Mouse (Mus musculus) v-Abl transformed pro-B cells (cell line): ENCODE results near the gene Slco1c1.

Source experiments
- in situ Hi-C, 2 experiments: fragments of 400-800 bp; cut with MboI; formaldehyde crosslinking; loops; one replicate each; pipeline ENCODE4 v1.15.1; 2025; ENCODE audit not compliant: unreplicated experiment in 2 of 2

Slco1c1 gene

GRCm38 (mm10) chr6:141523747-141524640 is at the start of gene Slco1c1:
Gene Slco1c1, plus strand, starts transcription at chr6:141524368.
- in situ Hi-C loops: no loop called here

GRCm38 (mm10) chr6:141474696-141475095 is 49.5 kb upstream of the Slco1c1 start:
- in situ Hi-C loops: loop anchor here (25.0 kb wide), 1 partner anchor 1038 kb away; the partner anchor contains the start of gene Ldhb (in 2 of the 2)

- in situ Hi-C loops: loop anchor here (25.0 kb wide), 1 partner anchor 1027 kb away; the partner anchor contains the start of gene Ldhb (in 2 of the 2)
Measured at GRCm38 (mm10) chr6:141485302-141486021, 38.7 kb upstream of the Slco1c1 start.

DNA sequence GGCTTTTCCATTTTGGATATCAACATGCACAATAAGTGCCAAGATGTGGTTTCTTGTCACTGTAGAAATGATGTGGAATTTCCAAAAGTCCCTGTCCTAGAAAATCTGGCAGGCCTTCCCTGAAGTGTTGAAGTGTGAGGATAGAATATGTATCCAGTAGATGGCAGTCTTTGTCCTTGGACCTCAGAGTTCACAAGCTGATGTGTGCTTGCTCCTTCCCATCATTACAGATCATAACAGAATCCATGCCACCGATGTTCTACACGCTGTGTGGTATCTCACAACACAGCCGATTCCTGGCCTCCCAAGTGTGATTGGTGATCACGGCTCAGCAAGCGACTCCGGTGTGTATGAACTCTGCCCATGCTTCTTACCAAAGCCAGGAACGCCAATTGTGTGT is 36.9 kb upstream of the Slco1c1 start:
- in situ Hi-C loops: loop anchor here (25.0 kb wide), 1 partner anchor 1025 kb away; the partner anchor contains the start of gene Ldhb (in 2 of the 2)

- in situ Hi-C loops: loop anchor here (25.0 kb wide), 1 partner anchor 1024 kb away; the partner anchor contains the start of gene Ldhb (in 2 of the 2)
Measured at GRCm38 (mm10) chr6:141488619-141489018, 35.5 kb upstream of the Slco1c1 start.

- in situ Hi-C loops: loop anchor here (25.0 kb wide), 1 partner anchor 1017 kb away; the partner anchor contains the start of gene Ldhb (in 2 of the 2)
Measured at GRCm38 (mm10) chr6:141494909-141495308, 29.3 kb upstream of the Slco1c1 start.

GRCm38 (mm10) chr6:141495634-141496418 is 28.3 kb upstream of the Slco1c1 start:
- in situ Hi-C loops: loop anchor here (25.0 kb wide), 1 partner anchor 1016 kb away; the partner anchor contains the start of gene Ldhb (in 2 of the 2)

GRCm38 (mm10) chr6:141499511-141499910 is 24.7 kb upstream of the Slco1c1 start:
- in situ Hi-C loops: loop anchor here (25.0 kb wide), 1 partner anchor 1013 kb away; the partner anchor contains the start of gene Ldhb (in 2 of the 2)

- in situ Hi-C loops: no loop called here
Measured at GRCm38 (mm10) chr6:141501171-141501570, 23.0 kb upstream of the Slco1c1 start.

DNA sequence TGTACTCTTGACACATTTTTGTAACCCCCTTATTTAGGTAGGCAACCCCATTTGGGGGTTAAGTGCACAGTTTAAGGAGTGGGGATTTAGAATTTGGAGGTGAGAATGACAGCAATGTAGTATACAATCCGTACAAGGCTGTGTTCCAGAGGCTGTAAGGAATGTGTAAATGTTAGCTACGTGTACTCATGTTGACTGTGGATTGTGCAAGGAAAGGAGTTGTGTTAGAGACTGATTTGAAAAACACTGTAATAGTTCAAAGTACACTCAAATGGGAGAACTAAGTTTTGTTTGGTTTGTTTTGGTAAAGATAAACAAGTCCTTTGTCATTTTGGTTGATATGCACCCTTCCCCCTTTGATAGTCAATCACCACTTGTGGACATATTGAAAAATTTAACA is 1.6 kb upstream of the Slco1c1 start:
- in situ Hi-C loops: no loop called here

- in situ Hi-C loops: no loop called here
Measured at GRCm38 (mm10) chr6:141525787-141526186, 1.6 kb downstream of the Slco1c1 start.

DNA sequence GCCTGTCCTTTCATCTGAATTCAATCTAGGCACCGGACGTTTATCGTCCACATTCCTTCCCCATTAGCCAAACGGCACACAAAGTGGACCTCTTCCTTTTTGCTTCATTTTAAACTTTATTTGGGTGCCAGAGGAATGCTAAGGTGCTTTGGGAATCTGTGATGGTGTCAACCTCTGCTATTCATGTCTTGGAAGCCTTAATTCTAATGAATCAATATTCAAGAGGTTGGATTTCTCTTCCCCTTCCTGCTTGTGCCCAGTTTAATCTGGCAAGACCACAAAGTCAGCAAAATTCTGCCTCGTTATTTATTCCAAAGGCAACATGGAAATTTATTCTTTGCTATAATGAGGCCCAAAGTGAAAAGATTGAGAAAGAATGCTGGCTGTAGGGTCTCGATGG is 6.7 kb downstream of the Slco1c1 start:
- in situ Hi-C loops: no loop called here

GRCm38 (mm10) chr6:141537298-141537697 is 13.1 kb downstream of the Slco1c1 start:
- in situ Hi-C loops: no loop called here

DNA sequence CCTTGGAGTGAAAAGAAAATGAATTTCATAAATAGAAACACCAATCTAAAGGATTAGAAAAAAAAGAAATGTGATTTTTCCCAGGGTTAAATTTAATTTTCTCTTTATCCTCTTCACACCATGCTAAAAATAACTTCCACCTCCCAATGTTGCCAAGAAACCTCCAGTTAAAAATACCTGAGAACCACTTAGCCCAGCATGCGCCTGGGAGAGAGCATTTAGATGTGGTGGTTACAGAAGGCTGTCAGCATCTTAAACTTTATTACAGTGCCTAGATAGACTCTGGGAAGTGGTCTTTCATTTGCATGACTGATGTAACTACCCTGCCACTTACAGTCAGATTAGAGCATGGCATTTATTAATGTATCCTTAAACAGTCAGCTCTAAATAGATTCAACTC is 17.0 kb downstream of the Slco1c1 start:
- in situ Hi-C loops: no loop called here

- in situ Hi-C loops: no loop called here
Measured at GRCm38 (mm10) chr6:141543344-141543743, 19.2 kb downstream of the Slco1c1 start.

GRCm38 (mm10) chr6:141558118-141558517 is 34.0 kb downstream of the Slco1c1 start:
- in situ Hi-C loops: no loop called here

DNA sequence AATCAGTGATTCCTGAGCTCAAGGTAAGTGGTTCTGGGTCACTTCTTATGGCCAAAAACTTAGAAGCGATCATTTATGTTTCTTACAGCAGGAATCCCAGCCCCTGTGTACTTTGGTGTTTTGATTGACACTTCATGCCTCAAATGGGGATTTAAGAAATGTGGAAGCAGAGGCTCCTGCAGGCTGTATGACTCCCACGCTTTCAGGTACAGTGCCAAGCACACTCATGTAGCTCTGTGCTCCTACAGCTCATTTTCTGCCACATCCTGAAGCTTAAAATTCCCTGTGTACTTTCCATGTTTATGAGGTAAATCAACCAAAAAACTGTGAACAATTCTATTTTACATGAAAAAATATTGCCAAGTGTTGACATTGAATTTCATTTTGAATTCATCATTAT is 43.2 kb downstream of the Slco1c1 start:
- in situ Hi-C loops: no loop called here

DNA sequence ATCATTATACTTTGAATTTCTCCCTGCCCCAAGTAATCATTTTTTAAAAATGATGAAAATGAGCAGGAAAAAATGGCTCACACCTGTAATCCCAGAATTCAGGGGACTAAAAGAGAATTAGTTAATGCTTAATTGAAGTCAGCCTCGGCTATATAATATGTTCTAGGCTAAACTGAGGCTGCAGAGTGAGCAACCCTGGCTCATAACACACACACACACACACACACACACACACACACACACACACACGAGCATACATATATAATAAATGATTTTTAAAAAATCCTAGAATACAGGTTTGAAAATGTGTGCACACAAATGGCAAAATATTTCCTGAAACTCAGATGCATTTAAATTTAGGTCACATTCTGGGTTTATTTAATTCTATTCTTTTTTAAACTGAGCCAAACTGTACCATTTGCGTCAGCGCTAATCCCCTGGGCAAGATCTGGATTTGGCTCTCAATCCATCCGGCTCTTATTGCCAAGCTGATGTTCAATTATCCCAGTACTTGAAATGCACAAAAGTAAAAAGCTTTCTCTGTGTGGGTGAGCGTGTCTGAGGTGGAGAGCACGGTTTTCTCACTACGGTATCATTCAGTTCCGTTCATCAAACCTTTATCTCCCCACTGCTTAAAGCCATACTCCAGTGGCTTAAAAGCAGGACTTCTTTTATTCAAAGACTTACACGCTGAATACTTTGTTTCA is 43.8 kb downstream of the Slco1c1 start:
- in situ Hi-C loops: no loop called here

GRCm38 (mm10) chr6:141568559-141568946 is 44.4 kb downstream of the Slco1c1 start:
- in situ Hi-C loops: no loop called here
